Mouse (Mus musculus): ENCODE results near the gene Gm3486. TPM values are rescaled to one million over a fixed set of nuclear protein-coding genes. Genes with fewer than 3 reads are reported as not detected.

Gm3486 gene
- 1.2 TPM for polyA plus RNA-seq (2014; fragmentation: Illumina TruSeq; extraction: RNeasy Lipid Tissue Mini Kit (QIAGEN cat#74804); ENCODE audit: low read depth, low replicate concordance)

GRCm38 (mm10) chr14:41489385-41489784 lies at the start of gene Gm3486:
TSS of gene Gm3486 (minus strand) at chr14:41489485.

GRCm38 (mm10) chr14:41453418-41453817 lies 35.9 kb downstream of the Gm3486 start, which contains the start of gene Gm7954:
TSS of gene Gm7954 (minus strand) at chr14:41453518.

Other genes starting within 250 kb of the Gm3486 start
- gene Gm2832, start 210.7 kb downstream of the Gm3486 start, polyA plus RNA-seq (2014; fragmentation: Illumina TruSeq; extraction: RNeasy Lipid Tissue Mini Kit (QIAGEN cat#74804); ENCODE audit: low read depth, low replicate concordance) = not detected
- gene Gm5798, start 140.9 kb downstream of the Gm3486 start, polyA plus RNA-seq (2014; fragmentation: Illumina TruSeq; extraction: RNeasy Lipid Tissue Mini Kit (QIAGEN cat#74804); ENCODE audit: low read depth, low replicate concordance) = not detected
- gene Gm7945, start 103.1 kb downstream of the Gm3486 start, polyA plus RNA-seq (2014; fragmentation: Illumina TruSeq; extraction: RNeasy Lipid Tissue Mini Kit (QIAGEN cat#74804); ENCODE audit: low read depth, low replicate concordance) = not detected
- not detected for gene Gm6482, start 81.2 kb downstream of the Gm3486 start, polyA plus RNA-seq (2014; fragmentation: Illumina TruSeq; extraction: RNeasy Lipid Tissue Mini Kit (QIAGEN cat#74804); ENCODE audit: low read depth, low replicate concordance)
- not detected for gene Gm7954, start 36.0 kb downstream of the Gm3486 start, polyA plus RNA-seq (2014; fragmentation: Illumina TruSeq; extraction: RNeasy Lipid Tissue Mini Kit (QIAGEN cat#74804); ENCODE audit: low read depth, low replicate concordance)
- not detected for gene Gm7970, start 66.1 kb upstream of the Gm3486 start, polyA plus RNA-seq (2014; fragmentation: Illumina TruSeq; extraction: RNeasy Lipid Tissue Mini Kit (QIAGEN cat#74804); ENCODE audit: low read depth, low replicate concordance)
- gene 1700049E17Rik2, start 83.7 kb upstream of the Gm3486 start, polyA plus RNA-seq (2014; fragmentation: Illumina TruSeq; extraction: RNeasy Lipid Tissue Mini Kit (QIAGEN cat#74804); ENCODE audit: low read depth, low replicate concordance) = not detected
- gene Gm3072, start 135.1 kb upstream of the Gm3486 start, polyA plus RNA-seq (2014; fragmentation: Illumina TruSeq; extraction: RNeasy Lipid Tissue Mini Kit (QIAGEN cat#74804); ENCODE audit: low read depth, low replicate concordance) = not detected
- 1.1 TPM for gene Gm3676, start 157.0 kb upstream of the Gm3486 start, polyA plus RNA-seq (2014; fragmentation: Illumina TruSeq; extraction: RNeasy Lipid Tissue Mini Kit (QIAGEN cat#74804); ENCODE audit: low read depth, low replicate concordance)
- not detected for gene Gm8068, start 212.4 kb upstream of the Gm3486 start, polyA plus RNA-seq (2014; fragmentation: Illumina TruSeq; extraction: RNeasy Lipid Tissue Mini Kit (QIAGEN cat#74804); ENCODE audit: low read depth, low replicate concordance)